Mouse (Mus musculus) liver, postnatal 0 days (tissue): ENCODE measurements around the gene Trip4. TPM values are rescaled to one million over a fixed set of nuclear protein-coding genes. Genes with fewer than 3 reads are reported as not detected.

ENCODE experiments used
- ATAC-seq: fragments of 200-750 bp; cut with Nextera tagmentation; 2 replicates; pipeline ENCODE4 v1.8.0; 2017; ENCODE audit warnings: mild to moderate bottlenecking, moderate library complexity
- DNase-seq: peaks from one replicate; pipeline ENCODE4 v3.0.0-alpha.2; 2016
- H3K27ac ChIP-seq: fragments of 300-500 bp; sonication (generic); 2 replicates; pipeline ENCODE4 v1.5.1; 2014; ENCODE audit warnings: antibody characterized with exemption, moderate library complexity, mild to moderate bottlenecking, low read depth
- H3K27me3 ChIP-seq: fragments of 300-500 bp; sonication (generic); 2 replicates; pipeline ENCODE4 v1.6.1; 2014; ENCODE audit warnings: low read length, control low read depth, mixed read lengths; ENCODE audit not compliant: insufficient read depth
- H3K36me3 ChIP-seq: fragments of 300-500 bp; sonication (generic); replicated peaks from 2 replicates; pipeline ENCODE4 v1.6.1; 2014; ENCODE audit warnings: mild to moderate bottlenecking, control low read depth, low read length, moderate library complexity, mixed read lengths; ENCODE audit not compliant: insufficient read depth
- H3K4me1 ChIP-seq: fragments of 300-500 bp; sonication (generic); 2 replicates; pipeline ENCODE4 v1.6.1; 2014; ENCODE audit warnings: antibody characterized with exemption, mild to moderate bottlenecking, control low read depth; ENCODE audit not compliant: insufficient read depth
- H3K4me2 ChIP-seq: fragments of 300-500 bp; sonication (generic); 2 replicates; pipeline ENCODE4 v1.6.1; 2014; ENCODE audit warnings: low read depth, mild to moderate bottlenecking, low read length, moderate library complexity, mixed read lengths
- H3K4me3 ChIP-seq: fragments of 300-500 bp; sonication (generic); 2 replicates; pipeline ENCODE4 v1.5.1; 2014; ENCODE audit warnings: low read depth, low read length
- H3K9ac ChIP-seq: fragments of 300-500 bp; sonication (generic); replicated peaks from 2 replicates; pipeline ENCODE4 v1.6.1; 2014; ENCODE audit warnings: mild to moderate bottlenecking, moderate library complexity
- H3K9me3 ChIP-seq: fragments of 300-500 bp; sonication (generic); 2 replicates; pipeline ENCODE4 v1.6.1; 2016; ENCODE audit warnings: mild to moderate bottlenecking, control low read depth, low read length, mixed read lengths
- CTCF ChIP-seq: sonication (generic); IDR thresholded peaks from 2 replicates; pipeline ENCODE4 v1.5.1; 2016; ENCODE audit warnings: antibody characterized with exemption, low read depth
- EP300 ChIP-seq: IDR thresholded peaks from 2 replicates; pipeline ENCODE4 v1.6.1; 2016; ENCODE audit warnings: antibody characterized with exemption, low read depth, mild to moderate bottlenecking
- WGBS: fragments of 180-500 bp; shearing (Covaris S2); extraction: QIAGEN DNeasy Blood & Tissue Kit; methylation state at CpG from one replicate; pipeline ENCODE4 v1.1.7; 2014; ENCODE audit not compliant: insufficient replicate concordance; 5-methylcytosine and 5-hydroxymethylcytosine counted together
- polyA plus RNA-seq: library from polyadenylated mRNA; unstranded; fragments of >200 nt; fragmentation: Nextera tagmentation; extraction: Ambion mirVana; gene quantifications from 2 replicates; pipeline ENCODE4 v1.2.1, GENCODE M21; 2015

The Trip4 gene
- polyA plus RNA-seq, 1 experiment from 2014 or later, result 8.7 TPM

GRCm38 (mm10) chr9:65913976-65914375 is 5.4 kb upstream of the Trip4 start:
- Histone ChIP-seq H3K4me3 (no peak overlapping the region), H3K9ac (no peak overlapping the region), H3K4me1 (peaks cover 12% of the 10 kb centered on the region), H3K9me3 (no peaks in the 10 kb centered on the region), H3K4me2 (no peak overlapping the region), H3K27me3 (no peaks in the 10 kb centered on the region), H3K36me3 (no peaks in the 10 kb centered on the region), H3K27ac (no peak overlapping the region)
- TF ChIP-seq CTCF (no peak), EP300 (no peak)
- WGBS, result 62% methylated on average over 2 of the region's 2 CpGs
- ATAC-seq, result no peak
- DNase-seq, result no peak

- Histone ChIP-seq H3K9ac (peak overlapping the region; percentile 74), H3K36me3 (peaks cover 5% of the 10 kb centered on the region; the same call in 1 of the 2 replicates), H3K9me3 (no peaks in the 10 kb centered on the region), H3K4me3 (peak overlapping the region; percentile 78), H3K4me1 (peaks cover 12% of the 10 kb centered on the region), H3K27ac (peak overlapping the region; percentile 76), H3K4me2 (peak overlapping the region; percentile 97), H3K27me3 (no peaks in the 10 kb centered on the region)
- TF ChIP-seq CTCF (no peak), EP300 (no peak)
- no peak for ATAC-seq
- DNase-seq, result no peak
- 4% methylated on average over 4 of the region's 4 CpGs for WGBS
Observed at GRCm38 (mm10) chr9:65909837-65910236, 1.2 kb upstream of the Trip4 start.

GRCm38 (mm10) chr9:65909301-65909801 is 757 bp upstream of the Trip4 start:
- peak overlapping the region; percentile 97 for H3K4me2 ChIP-seq

GRCm38 (mm10) chr9:65903419-65903818 is 5.2 kb downstream of the Trip4 start:
- DNase-seq (no peak), ATAC-seq (no peak)
- Histone ChIP-seq H3K4me1 (peaks cover 3% of the 10 kb centered on the region; the same call in 1 of the 2 replicates), H3K9ac (no peak overlapping the region), H3K9me3 (no peaks in the 10 kb centered on the region), H3K27me3 (no peaks in the 10 kb centered on the region), H3K27ac (no peak overlapping the region), H3K4me2 (no peak overlapping the region), H3K36me3 (peaks cover 20% of the 10 kb centered on the region), H3K4me3 (no peak overlapping the region)
- TF ChIP-seq CTCF (peak; percentile 58), EP300 (no peak)

More at GRCm38 (mm10) chr9:65909301-65909801, 757 bp upstream of the Trip4 start:
- TF ChIP-seq EP300 (no peak), CTCF (no peak; the same call in 1 of the 2 replicates)
- peaks cover 12% of the 10 kb centered on the region for H3K4me1 ChIP-seq
- H3K27me3 ChIP-seq, result no peaks in the 10 kb centered on the region
- H3K4me3 ChIP-seq, result peak overlapping the region; percentile 78
- H3K27ac ChIP-seq, result peak overlapping the region; percentile 76
- DNase-seq, result no peak
- peak overlapping the region; percentile 74 for H3K9ac ChIP-seq
- WGBS, result under 1% methylated on average over 33 of the region's 34 CpGs
- ATAC-seq, result peak; percentile 58
- H3K9me3 ChIP-seq, result no peaks in the 10 kb centered on the region
- H3K36me3 ChIP-seq, result peaks cover 6% of the 10 kb centered on the region; the same call in 1 of the 2 replicates

GRCm38 (mm10) chr9:65902879-65903278 is 5.7 kb downstream of the Trip4 start:
- Histone ChIP-seq H3K9me3 (no peaks in the 10 kb centered on the region), H3K4me2 (no peak overlapping the region), H3K4me3 (no peak overlapping the region), H3K9ac (no peak overlapping the region), H3K27ac (no peak overlapping the region), H3K4me1 (peaks cover 2% of the 10 kb centered on the region; the same call in 1 of the 2 replicates), H3K27me3 (no peaks in the 10 kb centered on the region), H3K36me3 (peaks cover 21% of the 10 kb centered on the region)
- WGBS, result 68% methylated on average over 3 of the region's 3 CpGs
- DNase-seq (no peak), ATAC-seq (no peak)
- TF ChIP-seq EP300 (no peak), CTCF (no peak)

- no peak overlapping the region for H3K9ac ChIP-seq
- no peak overlapping the region for H3K4me2 ChIP-seq
- no peaks in the 10 kb centered on the region for H3K27me3 ChIP-seq
- no peak for ATAC-seq
- TF ChIP-seq EP300 (no peak), CTCF (no peak)
- H3K27ac ChIP-seq, result no peak overlapping the region
- no peak overlapping the region for H3K4me3 ChIP-seq
- peaks cover 43% of the 10 kb centered on the region for H3K36me3 ChIP-seq
- H3K9me3 ChIP-seq, result no peaks in the 10 kb centered on the region
- no peak for DNase-seq
- no peaks in the 10 kb centered on the region for H3K4me1 ChIP-seq
- WGBS, result 89% methylated on average over 2 of the region's 2 CpGs
Observed at GRCm38 (mm10) chr9:65896977-65897376, 11.6 kb downstream of the Trip4 start.
